Mouse (Mus musculus): ENCODE results near the gene Rnf150.

DNA sequence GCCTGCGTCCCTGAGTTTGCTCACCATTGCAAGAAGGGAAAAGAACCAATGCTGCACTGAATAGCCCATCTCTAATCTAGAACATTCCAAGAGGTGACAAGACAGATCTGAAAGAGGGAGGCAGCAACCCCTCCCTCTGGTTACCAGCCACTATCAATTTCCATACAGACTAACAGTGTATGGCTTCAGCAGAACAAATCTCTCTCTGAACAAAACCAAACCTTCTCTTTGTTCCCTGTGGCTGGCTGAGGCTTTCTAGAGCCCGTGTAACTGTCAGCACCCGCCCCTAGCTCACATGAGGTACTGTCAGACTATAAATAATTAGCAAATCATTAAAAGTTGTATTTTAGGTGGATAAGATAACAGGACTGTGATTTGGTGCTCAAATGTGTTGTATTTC lies 109.7 kb downstream of the Rnf150 start:
- no peak for TF ChIP-seq CTCF (IDR thresholded peaks at IDR 0.05; ENCODE audit: low read depth, low read length)
- no peak for TF ChIP-seq EP300 (IDR thresholded peaks at IDR 0.05; ENCODE audit: insufficient read depth, low read depth, low read length)
- no peak for TF ChIP-seq POLR2A (IDR thresholded peaks at IDR 0.05; ENCODE audit: insufficient read depth, low read length)

Measured in ES-Bruce4 (cell line).